Mouse (Mus musculus): ENCODE results near the gene Ebi3.

GRCm38 (mm10) chr17:55963171-55963570, 10.7 kb downstream of the Ebi3 start:
- TF ChIP-seq EP300 (IDR thresholded peaks at IDR 0.05), result no peak
- no peak for TF ChIP-seq CTCF (IDR thresholded peaks at IDR 0.05)

All from lung, postnatal 0 days (tissue).